Mouse (Mus musculus): Measurements from ENCODE around the gene Nt5e. TPM values are rescaled to one million over a fixed set of nuclear protein-coding genes. Genes with fewer than 3 reads are reported as not detected.
"Not testable (repeated sequence)": the region's sequence is repeated elsewhere in the genome, so short reads cannot be mapped to it uniquely, and the experiment has no call there.

Gene Nt5e
- polyA plus RNA-seq (2016; fragmentation: Nextera tagmentation; extraction: Ambion mirVana), result 1.9 and 2.4 TPM in 2 replicates

DNA sequence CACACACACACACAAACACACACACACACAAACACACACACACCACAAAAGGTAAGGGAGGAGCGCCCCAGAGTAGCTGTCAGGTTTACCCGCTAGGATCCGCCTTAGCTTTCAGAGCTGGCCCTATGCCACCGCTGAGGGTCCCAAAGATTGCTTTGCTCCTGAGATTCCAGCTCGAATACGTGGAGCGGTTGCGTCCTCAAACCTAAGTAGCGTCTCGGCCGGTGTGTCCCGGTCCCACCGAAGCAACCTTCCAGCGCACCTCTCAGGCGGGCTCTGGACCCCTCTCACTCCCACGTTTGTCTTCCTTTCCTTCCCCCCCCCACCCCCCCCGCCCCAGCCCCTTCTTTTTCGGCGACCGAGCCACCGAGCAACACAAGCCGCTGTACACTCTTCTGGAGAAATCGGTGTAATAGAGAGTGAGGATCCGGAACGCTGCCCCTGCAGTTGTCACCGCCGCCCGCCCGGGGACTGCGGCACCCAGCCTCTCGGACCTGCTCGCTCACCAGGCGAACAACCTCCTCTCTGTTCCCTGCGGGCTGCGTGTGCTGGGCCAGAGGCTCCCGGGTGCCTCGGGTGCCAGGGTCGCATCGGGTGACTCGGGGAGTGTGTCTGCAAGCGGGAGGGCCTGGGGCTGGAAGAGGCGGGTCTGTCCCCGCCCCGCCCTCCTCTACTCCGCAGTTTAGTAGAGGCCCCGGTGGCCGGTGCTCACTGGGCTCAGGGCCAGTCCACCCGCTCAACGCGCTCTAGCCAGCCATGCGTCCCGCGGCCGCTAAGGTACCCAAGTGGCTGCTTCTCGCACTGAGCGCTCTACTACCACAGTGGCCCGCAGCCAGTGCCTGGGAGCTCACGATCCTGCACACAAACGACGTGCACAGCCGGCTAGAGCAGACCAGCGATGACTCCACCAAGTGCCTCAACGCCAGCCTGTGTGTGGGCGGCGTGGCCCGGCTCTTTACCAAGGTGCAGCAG lies at the start of gene Nt5e:
TSS of gene Nt5e (plus strand) at position 268 of the 972 bp plus-strand sequence.
- Histone ChIP-seq H3K9me3 (0 out of 2 replicates have a peak, but pooled peaks cover 6% of the 10 kb centered on the region), H3K4me1 (peaks cover 7% of the 10 kb centered on the region; the same call in 1 of the 2 replicates), H3K36me3 (no peaks in the 10 kb centered on the region), H3K4me3 (peak within 1 kb of the TSS; percentile 73), H3K27me3 (ENCODE audit: insufficient read depth, poor library complexity, severe bottlenecking) (peaks cover 35% of the 10 kb centered on the region), H3K27ac (peak within 1 kb of the TSS; percentile 79)
- under 1% methylated on average over 65 of the region's 66 CpGs for WGBS
- DNase-seq (ENCODE audit: low spot score), result peak; percentile 86

DNA sequence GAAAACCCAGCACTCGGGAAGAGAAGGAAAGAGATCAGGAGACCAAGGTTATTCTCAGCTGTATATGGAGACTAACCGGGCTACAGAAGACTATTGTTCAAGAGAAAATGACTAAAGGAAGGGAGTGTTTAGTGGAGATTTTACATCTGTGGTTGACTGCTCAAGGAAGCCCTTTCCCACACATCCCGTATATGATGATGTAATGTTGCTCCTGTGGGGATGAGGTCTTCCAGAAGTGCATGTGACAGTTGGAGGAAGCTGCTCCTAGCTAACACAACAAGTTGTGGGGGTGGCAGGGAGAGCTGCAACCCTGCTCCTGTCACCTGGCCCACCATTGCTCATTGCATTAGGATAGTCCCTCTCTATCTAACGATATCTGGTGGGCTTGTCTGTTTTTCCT lies 49.4 kb upstream of the Nt5e start:
- no peaks in the 10 kb centered on the region for H3K36me3 ChIP-seq
- H3K4me3 ChIP-seq, result no peak overlapping the region
- H3K4me1 ChIP-seq, result peaks cover 9% of the 10 kb centered on the region; the same call in 1 of the 2 replicates
- DNase-seq (ENCODE audit: low spot score), result no peak
- WGBS, result 63% methylated on average over 4 of the region's 4 CpGs
- H3K27me3 ChIP-seq (ENCODE audit: insufficient read depth, poor library complexity, severe bottlenecking), result no peaks in the 10 kb centered on the region
- no peak overlapping the region for H3K27ac ChIP-seq
- no peaks in the 10 kb centered on the region for H3K9me3 ChIP-seq

DNA sequence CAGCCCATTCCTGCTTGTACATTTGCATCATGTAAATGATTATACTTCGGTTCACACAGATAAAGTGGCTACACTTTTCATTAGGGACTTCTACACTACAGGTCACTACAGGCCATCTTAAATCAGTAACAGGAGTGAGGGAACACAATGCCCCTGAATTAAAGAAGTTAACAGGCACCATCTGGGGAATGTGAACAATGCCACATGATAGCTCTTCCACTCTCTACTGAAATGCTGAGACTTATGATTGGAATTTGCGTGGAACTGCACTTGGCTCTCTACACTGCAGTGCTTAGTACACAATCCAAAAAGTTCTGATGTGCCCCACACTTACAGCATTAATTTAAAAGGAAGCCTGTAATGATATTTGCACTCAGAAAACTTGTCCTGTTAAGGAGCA lies 47.3 kb upstream of the Nt5e start:
- WGBS, result 64% methylated on average over 2 of the region's 2 CpGs
- no peak for DNase-seq (ENCODE audit: low spot score)
- H3K9me3 ChIP-seq, result no peaks in the 10 kb centered on the region
- H3K27me3 ChIP-seq (ENCODE audit: insufficient read depth, poor library complexity, severe bottlenecking), result no peaks in the 10 kb centered on the region
- H3K36me3 ChIP-seq, result no peaks in the 10 kb centered on the region
- no peak overlapping the region for H3K27ac ChIP-seq
- no peak overlapping the region for H3K4me3 ChIP-seq
- peaks cover 9% of the 10 kb centered on the region; the same call in 1 of the 2 replicates for H3K4me1 ChIP-seq

DNA sequence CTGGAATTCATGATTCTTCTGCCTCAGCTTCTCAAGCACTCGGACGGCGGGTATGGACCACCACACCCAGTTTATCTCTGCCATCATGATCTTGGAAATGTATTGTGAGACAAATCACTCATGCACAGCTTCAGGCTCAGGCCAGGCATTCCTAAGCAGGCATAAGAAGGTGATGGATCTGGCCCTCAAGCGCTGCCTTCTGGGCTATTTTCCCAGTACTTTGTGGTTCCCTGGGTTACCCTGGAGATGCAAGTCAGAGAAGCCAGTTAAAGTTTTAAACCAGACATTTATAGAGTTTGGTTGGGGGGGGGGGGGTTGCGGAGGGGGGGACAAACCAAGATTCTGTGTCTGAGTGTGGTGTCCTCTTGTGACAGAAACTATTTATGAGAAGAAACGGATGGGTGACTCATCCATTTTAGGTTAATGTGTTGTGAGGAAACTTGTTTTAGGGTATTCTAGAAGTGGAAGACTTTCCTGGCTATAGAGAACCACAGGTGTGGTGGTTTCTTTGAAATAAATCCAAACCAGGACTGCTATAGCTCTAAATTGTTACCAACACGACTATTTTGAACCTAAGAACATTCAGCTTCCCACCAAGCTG lies 37.3 kb upstream of the Nt5e start:
- no peak for DNase-seq (ENCODE audit: low spot score)
- no peak overlapping the region for H3K4me3 ChIP-seq
- H3K27ac ChIP-seq, result no peak overlapping the region
- H3K4me1 ChIP-seq, result no peaks in the 10 kb centered on the region
- no peaks in the 10 kb centered on the region for H3K9me3 ChIP-seq
- no peaks in the 10 kb centered on the region for H3K36me3 ChIP-seq
- 85% methylated on average over 7 of the region's 7 CpGs for WGBS
- H3K27me3 ChIP-seq (ENCODE audit: insufficient read depth, poor library complexity, severe bottlenecking), result no peaks in the 10 kb centered on the region

DNA sequence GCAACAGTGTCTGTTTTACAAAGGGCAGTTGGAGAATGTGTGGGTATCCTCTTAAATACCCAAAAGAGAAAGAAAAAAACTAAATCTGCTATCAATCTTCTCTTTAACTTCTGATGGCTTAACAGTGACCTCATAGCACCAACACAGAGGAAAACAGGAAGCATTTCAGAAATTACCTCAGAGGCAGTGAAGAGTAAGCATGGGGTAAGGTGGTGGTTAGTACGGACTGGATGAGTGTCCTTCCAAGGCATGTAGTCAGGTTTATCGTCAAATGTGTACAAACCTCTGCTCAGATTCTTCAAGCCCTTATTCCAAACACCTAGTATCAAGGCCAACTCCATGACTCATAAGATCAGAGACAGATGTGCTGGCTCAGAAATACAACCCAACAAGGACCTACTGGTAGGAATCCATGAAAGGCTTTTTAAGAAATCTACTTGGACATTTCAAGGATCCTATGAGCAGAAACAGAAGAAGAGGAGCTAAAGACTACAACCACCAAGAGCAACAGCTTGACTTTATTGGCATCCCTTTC lies 34.1 kb upstream of the Nt5e start:
- H3K27ac ChIP-seq, result no peak overlapping the region
- no peak for DNase-seq (ENCODE audit: low spot score)
- no peaks in the 10 kb centered on the region for H3K36me3 ChIP-seq
- H3K4me1 ChIP-seq, result no peaks in the 10 kb centered on the region
- H3K4me3 ChIP-seq, result no peak overlapping the region
- H3K27me3 ChIP-seq (ENCODE audit: insufficient read depth, poor library complexity, severe bottlenecking), result no peaks in the 10 kb centered on the region
- WGBS, result 85% methylated on average over 2 of the region's 2 CpGs
- H3K9me3 ChIP-seq, result no peaks in the 10 kb centered on the region

DNA sequence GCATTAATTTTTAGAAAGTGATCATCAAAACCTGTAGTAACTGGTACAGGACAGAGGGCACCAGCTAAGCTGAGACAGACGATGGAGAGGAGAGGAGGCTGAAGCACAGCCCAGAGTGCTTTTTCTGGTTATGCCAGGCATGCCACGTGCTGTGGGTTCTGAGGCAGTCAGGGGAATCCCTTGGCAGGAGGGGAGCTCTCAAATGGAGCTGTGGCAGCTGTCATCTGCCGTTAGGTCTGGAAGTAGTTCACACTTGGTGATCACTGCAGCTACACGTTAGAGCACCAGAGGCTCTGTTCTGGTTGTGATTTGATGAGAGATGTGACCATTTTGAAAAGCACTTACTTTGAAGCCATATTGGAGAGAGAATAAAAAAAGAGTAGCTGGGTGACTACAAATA lies 31.2 kb upstream of the Nt5e start:
- 56% methylated on average over 4 of the region's 4 CpGs for WGBS

DNA sequence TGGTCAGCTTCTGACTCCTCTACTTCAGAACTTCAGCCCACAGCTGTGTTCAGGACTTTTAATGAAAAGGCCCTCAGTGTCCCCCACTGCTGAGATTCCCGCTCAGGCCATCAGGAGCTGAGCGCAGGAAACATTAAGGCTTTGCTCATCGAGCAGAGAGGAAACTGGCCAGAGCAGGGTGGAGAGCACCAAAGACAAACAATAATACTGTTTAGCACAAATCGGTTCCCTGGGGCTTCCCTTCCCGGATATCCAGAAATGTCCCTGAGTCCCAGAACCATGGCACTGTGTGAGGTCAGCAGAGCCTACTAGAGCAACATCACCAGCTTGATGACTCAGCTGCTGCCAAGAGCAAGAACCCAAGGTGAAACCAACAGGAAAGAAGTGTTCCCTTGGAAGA lies 30.7 kb upstream of the Nt5e start:
- H3K27me3 ChIP-seq (ENCODE audit: insufficient read depth, poor library complexity, severe bottlenecking), result no peaks in the 10 kb centered on the region
- DNase-seq (ENCODE audit: low spot score), result no peak
- no peak overlapping the region for H3K4me3 ChIP-seq
- no peak overlapping the region for H3K27ac ChIP-seq
- WGBS, result 56% methylated on average over 5 of the region's 5 CpGs
- no peaks in the 10 kb centered on the region for H3K9me3 ChIP-seq
- no peaks in the 10 kb centered on the region for H3K36me3 ChIP-seq
- no peaks in the 10 kb centered on the region for H3K4me1 ChIP-seq

More for the DNA sequence above, 31.2 kb upstream of the Nt5e start:
- DNase-seq (ENCODE audit: low spot score), result no peak
- no peaks in the 10 kb centered on the region for H3K4me1 ChIP-seq
- H3K9me3 ChIP-seq, result no peaks in the 10 kb centered on the region
- H3K27me3 ChIP-seq (ENCODE audit: insufficient read depth, poor library complexity, severe bottlenecking), result no peaks in the 10 kb centered on the region
- H3K4me3 ChIP-seq, result no peak overlapping the region
- H3K27ac ChIP-seq, result no peak overlapping the region
- no peaks in the 10 kb centered on the region for H3K36me3 ChIP-seq

DNA sequence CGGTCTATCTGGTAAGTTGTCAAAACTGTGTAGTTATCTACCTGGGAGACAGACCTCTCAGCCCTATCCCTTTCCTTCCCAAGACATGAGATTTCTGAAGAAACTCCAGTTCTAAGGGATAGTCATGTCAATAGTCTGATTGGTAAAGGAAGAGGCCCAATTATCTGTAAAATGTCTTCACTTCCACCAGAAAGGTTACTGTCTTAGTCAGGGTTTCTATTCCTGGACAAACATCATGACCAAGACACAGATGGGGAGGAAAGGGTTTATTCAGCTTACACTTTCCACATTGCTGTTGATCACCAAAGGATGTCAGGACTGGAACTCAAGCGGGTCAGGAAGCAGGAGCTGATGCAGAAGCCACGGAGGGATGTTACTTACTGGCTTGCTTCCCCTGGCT lies 29.8 kb upstream of the Nt5e start:
- not testable (repeated sequence) for H3K27ac ChIP-seq; H3K4me1 ChIP-seq; DNase-seq (ENCODE audit: low spot score); H3K4me3 ChIP-seq; H3K36me3 ChIP-seq; H3K27me3 ChIP-seq (ENCODE audit: insufficient read depth, poor library complexity, severe bottlenecking); H3K9me3 ChIP-seq
- 77% methylated on average over 3 of the region's 3 CpGs for WGBS

DNA sequence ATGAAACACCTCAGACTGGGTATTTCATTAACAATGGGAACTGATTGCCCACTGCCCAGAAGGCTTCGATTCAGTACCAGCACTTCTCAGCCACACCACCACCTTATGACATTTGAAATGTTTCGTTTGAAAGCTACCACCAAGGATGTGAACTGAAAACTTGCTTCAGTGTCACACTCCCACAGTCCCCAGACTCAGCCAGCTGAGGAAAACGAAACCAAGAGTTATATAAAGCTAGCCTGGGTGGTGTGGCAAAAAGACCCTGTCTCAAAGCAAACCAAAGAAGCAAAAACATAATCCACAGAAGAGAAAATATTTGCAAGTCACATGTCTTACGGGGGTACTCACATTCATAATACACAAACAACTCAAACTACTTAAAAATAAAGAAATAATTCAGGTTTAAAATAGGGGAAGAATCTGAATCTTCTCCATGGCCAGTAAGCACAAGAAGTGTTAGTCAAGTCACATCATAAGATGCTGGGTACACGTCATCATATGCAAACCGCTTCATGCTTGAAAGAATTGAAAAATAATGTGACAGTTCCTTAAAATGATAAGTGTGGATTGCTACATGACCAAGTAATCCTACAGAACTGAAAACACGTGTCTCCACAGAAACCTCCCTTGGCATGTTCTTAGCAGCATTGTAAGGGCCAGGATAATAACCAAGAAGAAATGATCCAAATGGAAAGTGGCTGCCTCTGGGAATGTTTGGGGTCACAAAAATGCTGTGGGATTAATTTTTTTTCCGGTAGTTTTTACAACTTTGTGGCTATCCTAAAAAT lies 28.9 kb upstream of the Nt5e start:
- 82% methylated on average over 8 of the region's 8 CpGs for WGBS
- H3K4me1 ChIP-seq, result no peaks in the 10 kb centered on the region
- H3K9me3 ChIP-seq, result no peaks in the 10 kb centered on the region
- H3K4me3 ChIP-seq, result no peak overlapping the region
- no peaks in the 10 kb centered on the region for H3K27me3 ChIP-seq (ENCODE audit: insufficient read depth, poor library complexity, severe bottlenecking)
- H3K36me3 ChIP-seq, result no peaks in the 10 kb centered on the region
- no peak for DNase-seq (ENCODE audit: low spot score)
- H3K27ac ChIP-seq, result no peak overlapping the region

DNA sequence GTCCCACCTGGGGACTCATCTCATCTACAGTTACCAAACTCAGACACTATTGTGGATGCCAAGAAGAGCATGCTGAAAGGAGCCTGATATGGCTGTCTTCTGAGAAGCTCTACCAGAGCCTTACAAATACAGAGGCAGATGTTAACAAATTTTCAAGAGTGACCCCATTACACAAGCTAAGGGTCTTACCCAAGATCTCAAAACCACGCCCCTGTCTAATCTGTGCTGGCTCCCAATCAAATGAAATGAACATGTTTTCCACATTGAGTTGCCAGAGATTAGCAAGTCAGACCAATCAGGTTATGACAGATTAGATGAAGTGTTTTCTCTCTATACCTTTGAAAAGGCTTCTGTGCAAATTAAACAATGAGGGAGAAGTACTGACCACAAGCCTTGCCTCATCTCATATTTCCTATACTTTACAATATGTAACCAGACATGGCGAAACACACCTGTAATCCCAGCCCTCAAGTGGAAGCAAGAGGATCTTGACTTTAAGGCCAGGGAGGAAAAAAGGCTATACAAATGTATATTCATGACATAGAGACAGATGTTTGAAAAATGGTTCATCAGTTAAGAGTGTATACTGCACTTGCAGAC lies 19.9 kb upstream of the Nt5e start:
- Histone ChIP-seq H3K27me3 (ENCODE audit: insufficient read depth, poor library complexity, severe bottlenecking) (no peaks in the 10 kb centered on the region), H3K36me3 (no peaks in the 10 kb centered on the region), H3K4me1 (no peaks in the 10 kb centered on the region), H3K4me3 (no peak overlapping the region), H3K9me3 (no peaks in the 10 kb centered on the region), H3K27ac (no peak overlapping the region)
- 80% methylated on average over 2 of the region's 2 CpGs for WGBS
- no peak for DNase-seq (ENCODE audit: low spot score)

DNA sequence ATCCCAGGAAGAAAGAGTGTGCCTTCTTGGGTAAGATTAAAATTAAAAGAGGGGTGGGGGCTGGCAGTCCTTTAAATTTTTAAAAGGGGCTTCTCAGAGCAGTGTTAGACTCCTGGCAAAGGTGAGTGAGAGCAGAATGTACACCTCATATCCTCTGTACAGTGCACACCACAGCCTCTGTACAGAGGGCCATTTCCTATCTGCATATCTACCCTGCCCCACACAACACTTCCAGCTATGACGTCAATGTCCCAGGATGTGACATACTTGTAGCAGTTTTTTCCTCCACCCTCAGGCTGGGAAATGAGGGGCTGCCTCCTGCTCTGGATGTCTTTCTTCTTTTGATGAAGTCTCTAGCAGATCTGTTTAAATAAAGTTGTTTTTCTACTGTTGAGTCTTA lies 17.9 kb upstream of the Nt5e start:
- no peaks in the 10 kb centered on the region for H3K27me3 ChIP-seq (ENCODE audit: insufficient read depth, poor library complexity, severe bottlenecking)
- H3K4me1 ChIP-seq, result no peaks in the 10 kb centered on the region
- no peak overlapping the region for H3K27ac ChIP-seq
- 29% methylated on average over 1 of the region's 1 CpGs for WGBS
- H3K4me3 ChIP-seq, result no peak overlapping the region
- no peaks in the 10 kb centered on the region for H3K9me3 ChIP-seq
- no peaks in the 10 kb centered on the region for H3K36me3 ChIP-seq
- no peak for DNase-seq (ENCODE audit: low spot score)

DNA sequence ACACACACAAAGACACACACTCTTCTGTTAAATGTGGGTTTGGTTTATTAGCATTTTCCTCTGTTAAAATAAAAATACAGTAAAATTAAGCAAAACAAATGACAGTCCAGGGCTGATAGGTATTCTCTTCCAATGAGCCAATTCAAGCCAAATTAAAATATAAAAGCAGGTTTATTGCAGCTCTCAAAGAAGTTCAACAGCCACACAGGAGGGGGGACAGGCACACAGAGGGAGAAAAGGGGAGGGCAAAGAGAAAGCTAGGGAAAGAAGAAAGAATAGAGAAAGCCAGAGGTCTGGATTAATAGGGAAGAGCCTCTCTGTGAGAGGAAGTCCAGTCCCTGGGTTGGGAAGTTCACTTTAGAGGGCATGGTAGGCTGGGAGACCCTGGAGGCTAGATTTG lies 7.8 kb upstream of the Nt5e start:
- H3K36me3 ChIP-seq, result no peaks in the 10 kb centered on the region
- H3K4me3 ChIP-seq, result no peak overlapping the region
- 0 out of 2 replicates have a peak, but pooled peaks cover 5% of the 10 kb centered on the region for H3K9me3 ChIP-seq
- DNase-seq (ENCODE audit: low spot score), result no peak
- H3K27me3 ChIP-seq (ENCODE audit: insufficient read depth, poor library complexity, severe bottlenecking), result no peaks in the 10 kb centered on the region
- no peaks in the 10 kb centered on the region for H3K4me1 ChIP-seq
- H3K27ac ChIP-seq, result no peak overlapping the region

Measured in heart, embryonic 10.5 days (tissue).